Mouse (Mus musculus) limb, embryonic 14.5 days (tissue): Measurements from ENCODE around the gene Pmch. TPM values are rescaled to one million over a fixed set of nuclear protein-coding genes. Genes with fewer than 3 reads are reported as not detected.

ENCODE experiments used
- ATAC-seq: fragments of 200-750 bp; cut with Nextera tagmentation; 2 replicates; pipeline ENCODE4 v1.8.0; 2017; ENCODE audit warnings: low read depth, moderate number of reproducible peaks, moderate TSS enrichment; ENCODE audit not compliant: low FRiP score
- DNase-seq: peaks from one replicate; pipeline ENCODE4 v3.0.0-alpha.2; 2015; ENCODE audit warnings: low spot score
- H3K27ac ChIP-seq: fragments of 300-500 bp; sonication (generic); replicated peaks from 2 replicates; pipeline ENCODE4 v1.5.1; 2014; ENCODE audit warnings: low read depth, mild to moderate bottlenecking, low read length, moderate library complexity, mixed read lengths
- H3K27me3 ChIP-seq: fragments of 300-500 bp; sonication (generic); 2 replicates; pipeline ENCODE4 v1.6.1; 2014; ENCODE audit warnings: low read length, mixed read lengths; ENCODE audit not compliant: control insufficient read depth, insufficient read depth
- H3K36me3 ChIP-seq: fragments of 300-500 bp; sonication (generic); 2 replicates; pipeline ENCODE4 v1.6.1; 2014; ENCODE audit warnings: mild to moderate bottlenecking, low read length, moderate library complexity, mixed read lengths; ENCODE audit not compliant: control insufficient read depth, insufficient read depth
- H3K4me1 ChIP-seq: fragments of 300-500 bp; sonication (generic); 2 replicates; pipeline ENCODE4 v1.6.1; 2014; ENCODE audit warnings: antibody characterized with exemption, low read length, mixed read lengths; ENCODE audit not compliant: control insufficient read depth, insufficient read depth
- H3K4me2 ChIP-seq: fragments of 300-500 bp; sonication (generic); replicated peaks from 2 replicates; pipeline ENCODE4 v1.6.1; 2014; ENCODE audit warnings: low read depth, mild to moderate bottlenecking, low read length, moderate library complexity; ENCODE audit not compliant: severe bottlenecking
- H3K4me3 ChIP-seq: fragments of 300-500 bp; sonication (generic); replicated peaks from 2 replicates; pipeline ENCODE4 v1.5.1; 2014; ENCODE audit warnings: low read length
- H3K9ac ChIP-seq: fragments of 300-500 bp; sonication (generic); 2 replicates; pipeline ENCODE4 v1.6.1; 2014; ENCODE audit warnings: mild to moderate bottlenecking, low read depth, low read length, moderate library complexity; ENCODE audit not compliant: severe bottlenecking
- H3K9me3 ChIP-seq: fragments of 300-500 bp; sonication (generic); 2 replicates; pipeline ENCODE4 v1.6.1; 2016; ENCODE audit warnings: low read length; ENCODE audit not compliant: control insufficient read depth
- POLR2A ChIP-seq: fragments of 200-500 bp; IDR thresholded peaks from 2 replicates; pipeline ENCODE4 v1.8.0; 2012; ENCODE audit warnings: inconsistent platforms, mild to moderate bottlenecking, moderate library complexity, borderline replicate concordance; ENCODE audit not compliant: insufficient read depth, insufficient read length; ENCODE audit errors: extremely low read depth
- WGBS: fragments of 180-500 bp; shearing (Covaris S2); extraction: QIAGEN DNeasy Blood & Tissue Kit; methylation state at CpG from one replicate; pipeline ENCODE4 v1.1.7; 2014; 5-methylcytosine and 5-hydroxymethylcytosine counted together
- polyA plus RNA-seq, 2 experiments: library from polyadenylated mRNA; depleted of rRNA in 1 of 2; stranded (reverse) in 1 of 2; unstranded in 1 of 2; fragments of >200 nt; fragmentation: Nextera tagmentation in 1 of 2; extraction: Ambion mirVana in 1 of 2; gene quantifications; 2 replicates each; pipeline versions ENCODE4 v1.2.1 to v1.2.3; 2012 to 2014

The Pmch gene
- polyA plus RNA-seq, 2 experiments, result 0.34 TPM; not detected in 1

- Histone ChIP-seq H3K9ac (no peak overlapping the region), H3K27me3 (no peaks in the 10 kb centered on the region), H3K4me1 (no peaks in the 10 kb centered on the region), H3K27ac (no peak overlapping the region), H3K4me3 (no peak overlapping the region), H3K4me2 (no peak overlapping the region), H3K9me3 (no peaks in the 10 kb centered on the region), H3K36me3 (no peaks in the 10 kb centered on the region)
- DNase-seq, result no peak
- ATAC-seq, result no peak
- TF ChIP-seq POLR2A, result no peak
- 95% methylated on average over 16 of the region's 16 CpGs for WGBS
Measured at GRCm38 (mm10) chr10:88135630-88136029, 44.8 kb downstream of the Pmch start.

Other genes with a start within 250 kb of the Pmch start
- gene Igf1, start 232.8 kb upstream of the Pmch start, polyA plus RNA-seq (2012; rRNA removed), result 71.2 and 72.4 TPM in 2 replicates
- 83.9 and 93.6 TPM in 2 replicates for gene Igf1, start 232.8 kb upstream of the Pmch start, polyA plus RNA-seq (2014; fragmentation: Nextera tagmentation; extraction: Ambion mirVana)
- gene Parpbp, start 55.9 kb downstream of the Pmch start, polyA plus RNA-seq (2012; rRNA removed), result 6.4 and 7.2 TPM in 2 replicates
- 8.7 and 10.2 TPM in 2 replicates for gene Parpbp, start 55.9 kb downstream of the Pmch start, polyA plus RNA-seq (2014; fragmentation: Nextera tagmentation; extraction: Ambion mirVana)
- gene Nup37, start 55.9 kb downstream of the Pmch start, polyA plus RNA-seq (2012; rRNA removed), result 42.4 and 45.4 TPM in 2 replicates
- 72.5 and 73.2 TPM in 2 replicates for gene Nup37, start 55.9 kb downstream of the Pmch start, polyA plus RNA-seq (2014; fragmentation: Nextera tagmentation; extraction: Ambion mirVana)
- 22.3 and 27.4 TPM in 2 replicates for gene Washc3, start 110.0 kb downstream of the Pmch start, polyA plus RNA-seq (2012; rRNA removed)
- gene Washc3, start 110.0 kb downstream of the Pmch start, polyA plus RNA-seq (2014; fragmentation: Nextera tagmentation; extraction: Ambion mirVana), result 53.3 and 55.9 TPM in 2 replicates